Comparison of ENCODE assay signal across 9 mouse cellular contexts in genomic region chr7:126464121-126464520, GRCm38 (mm10). TPM values are rescaled to one million over a fixed set of nuclear protein-coding genes. Genes with fewer than 3 reads are reported as not detected.
DNase-seq lines count a peak whose midpoint lies in the region; ATAC-seq and TF ChIP-seq lines count a peak whose summit lies in the region.
"Had no signal": no experiment of that assay in that cellular context is flagged by ENCODE, and none has a peak within 500 bp of the region (broad histone marks: within the 10 kb centered on the region; RNA-seq: fewer than 3 reads in every experiment).

No protein-coding gene starts in this region.

- no peaks in the 10 kb centered on the region for H3K9me3 ChIP-seq in lung, postnatal 0 days (ENCODE audit: low read length)
- H3K9me3 ChIP-seq in megakaryocyte, embryonic 14.5 days, result no peaks in the 10 kb centered on the region

- no peak overlapping the region for H3K4me2 ChIP-seq in lung, postnatal 0 days (replicated peaks; ENCODE audit: low read depth, low read length)

- H3K4me1 ChIP-seq in lung, postnatal 0 days (ENCODE audit: insufficient read depth, low read depth, low read length), result no peaks in the 10 kb centered on the region
- peaks cover 100% of the 10 kb centered on the region for H3K4me1 ChIP-seq in megakaryocyte, embryonic 14.5 days

- ATAC-seq in lung, postnatal 0 days, result no peak
- ATAC-seq in common myeloid progenitor, adult 5-6 weeks (replicated peaks; ENCODE audit: low read depth, poor library complexity, severe bottlenecking), result peak; percentile 81

- H3K27ac ChIP-seq in lung, postnatal 0 days (ENCODE audit: low read length), result no peak overlapping the region

- no peak overlapping the region; the same call in 1 of the 2 replicates for H3K9ac ChIP-seq in lung, postnatal 0 days (replicated peaks; ENCODE audit: low read depth)

- intact Hi-C loops in gastrocnemius, postnatal 36 days (cut with DNase I), result no loop called here

- DNase-seq in lung, postnatal 0 days (ENCODE audit: low spot score), result peak; percentile 19
- DNase-seq in lung, postnatal 14 days, result no peak
- peak; percentile 67 to 68 for DNase-seq in gastrocnemius, postnatal 36 days
- no peak for DNase-seq in right cerebral cortex, postnatal 25 days
- no peak for DNase-seq in left cerebral cortex, adult 18-20 months (ENCODE audit: low spot score in 2 of 2)
- DNase-seq: cerebellum, adult 9-11 months; kidney, postnatal 14 days had no signal

- no peak for TF ChIP-seq EP300 in lung, postnatal 0 days (IDR thresholded peaks at IDR 0.05)

- WGBS in lung, postnatal 0 days, result 58% methylated on average over 4 of the region's 4 CpGs

- H3K27me3 ChIP-seq in lung, postnatal 0 days (replicated peaks; ENCODE audit: insufficient read depth, low read length), result no peaks in the 10 kb centered on the region
- H3K27me3 ChIP-seq in megakaryocyte, embryonic 14.5 days (replicated peaks), result peaks cover 6% of the 10 kb centered on the region

- no peak overlapping the region for H3K4me3 ChIP-seq in lung, postnatal 0 days (ENCODE audit: low read depth, low read length)
- peak overlapping the region; percentile 80 for H3K4me3 ChIP-seq in megakaryocyte, embryonic 14.5 days (replicated peaks)

- TF ChIP-seq CTCF in lung, postnatal 0 days (IDR thresholded peaks at IDR 0.05), result no peak

- peaks cover 8% of the 10 kb centered on the region for H3K36me3 ChIP-seq in lung, postnatal 0 days (ENCODE audit: insufficient read depth, low read length)
- peaks cover 79% of the 10 kb centered on the region for H3K36me3 ChIP-seq in megakaryocyte, embryonic 14.5 days (replicated peaks; ENCODE audit: low read length)

RNA-seq across cellular contexts. Expression of gene Atp2a1, which starts 1.2 kb away (rescaled TPM):
- polyA plus RNA-seq in lung, postnatal 0 days (2015; fragmentation: Nextera tagmentation; extraction: Ambion mirVana), result 0.14 and 0.29 TPM in 2 replicates
- total RNA-seq in common myeloid progenitor, adult 5-6 weeks (2017), result 0.41 TPM in 1 of 2 replicates, not detected in the other
- total RNA-seq in gastrocnemius, postnatal 36 days (2021), result over 10,000 TPM; 23,125 to 24,213 TPM
- 1.1 and 1.4 TPM in 2 replicates for polyA plus RNA-seq in megakaryocyte, embryonic 14.5 days (2012; ENCODE audit: insufficient read depth, low replicate concordance)
- under 1 TPM; 0.12 to 0.49 TPM for total RNA-seq in left cerebral cortex, adult 18-20 months (2021)

RNA-seq across cellular contexts. Expression of gene Sh2b1, which starts 11.1 kb away (rescaled TPM):
- polyA plus RNA-seq in lung, postnatal 0 days (2015; fragmentation: Nextera tagmentation; extraction: Ambion mirVana), result 25.6 and 28.6 TPM in 2 replicates
- 16.6 and 17.3 TPM in 2 replicates for total RNA-seq in common myeloid progenitor, adult 5-6 weeks (2017)
- 10 to 100 TPM; 36.8 to 43.4 TPM for total RNA-seq in gastrocnemius, postnatal 36 days (2021)
- polyA plus RNA-seq in megakaryocyte, embryonic 14.5 days (2012; ENCODE audit: insufficient read depth, low replicate concordance), result 94.0 and 146 TPM in 2 replicates
- total RNA-seq in left cerebral cortex, adult 18-20 months (2021), result 10 to 100 TPM; 73.1 to 76.3 TPM

RNA-seq across cellular contexts. Expression of gene Tufm, which starts 23.0 kb away (rescaled TPM):
- polyA plus RNA-seq in lung, postnatal 0 days (2015; fragmentation: Nextera tagmentation; extraction: Ambion mirVana), result 47.3 and 49.7 TPM in 2 replicates
- 92.3 and 108 TPM in 2 replicates for total RNA-seq in common myeloid progenitor, adult 5-6 weeks (2017)
- 100 to 1,000 TPM; 122 to 145 TPM for total RNA-seq in gastrocnemius, postnatal 36 days (2021)
- 19.3 and 43.5 TPM in 2 replicates for polyA plus RNA-seq in megakaryocyte, embryonic 14.5 days (2012; ENCODE audit: insufficient read depth, low replicate concordance)
- 10 to 100 TPM; 90.5 to 94.1 TPM for total RNA-seq in left cerebral cortex, adult 18-20 months (2021)

RNA-seq across cellular contexts. Expression of gene Rabep2, which starts 35.6 kb away (rescaled TPM):
- polyA plus RNA-seq in lung, postnatal 0 days (2015; fragmentation: Nextera tagmentation; extraction: Ambion mirVana), result 27.3 and 28.3 TPM in 2 replicates
- total RNA-seq in common myeloid progenitor, adult 5-6 weeks (2017), result 22.5 and 23.1 TPM in 2 replicates
- total RNA-seq in gastrocnemius, postnatal 36 days (2021), result 10 to 100 TPM; 13.8 to 14.0 TPM
- 97.9 and 143 TPM in 2 replicates for polyA plus RNA-seq in megakaryocyte, embryonic 14.5 days (2012; ENCODE audit: insufficient read depth, low replicate concordance)
- total RNA-seq in left cerebral cortex, adult 18-20 months (2021), result 10 to 100 TPM; 14.0 to 14.6 TPM

RNA-seq across cellular contexts. Expression of gene Atxn2l, which starts 39.1 kb away (rescaled TPM):
- 22.1 and 24.5 TPM in 2 replicates for polyA plus RNA-seq in lung, postnatal 0 days (2015; fragmentation: Nextera tagmentation; extraction: Ambion mirVana)
- 37.0 and 51.1 TPM in 2 replicates for total RNA-seq in common myeloid progenitor, adult 5-6 weeks (2017)
- total RNA-seq in gastrocnemius, postnatal 36 days (2021), result 10 to 100 TPM; 25.8 to 29.9 TPM
- polyA plus RNA-seq in megakaryocyte, embryonic 14.5 days (2012; ENCODE audit: insufficient read depth, low replicate concordance), result 956 and 1,090 TPM in 2 replicates
- 100 to 1,000 TPM; 110 to 115 TPM for total RNA-seq in left cerebral cortex, adult 18-20 months (2021)

Comparison
In these comparisons a context has a peak if more than half of its experiments do, and no peak if none do; other contexts are left out.
1. DNase-seq: peak in lung, postnatal 0 days (single experiment) and gastrocnemius, postnatal 36 days (2 of 2); none in lung, postnatal 14 days (single experiment), right cerebral cortex, postnatal 25 days (single experiment) and left cerebral cortex, adult 18-20 months (0 of 2).
2. RNA of gene Atp2a1, which starts 1.2 kb away (total RNA-seq): 23,125 to 24,213 TPM in gastrocnemius, postnatal 36 days; 0.12 to 0.49 TPM in left cerebral cortex, adult 18-20 months and 0.41 TPM in common myeloid progenitor, adult 5-6 weeks; every median in the first group is over 1,000 times any median in the second.